Mouse (Mus musculus) cerebellum, postnatal 4 days (tissue): ENCODE measurements around the gene Asic1.
"Not testable (repeated sequence)": the region's sequence is repeated elsewhere in the genome, so short reads cannot be mapped to it uniquely, and the experiment has no call there.

ENCODE experiments used
- DNase-seq, 2 experiments: peaks; one replicate each; pipeline ENCODE4 v3.0.0; 2022; ENCODE audit warnings: low spot score in 2 of 2, mixed read lengths in 1 of 2

Asic1 gene

GRCm38 (mm10) chr15:99701640-99701998 is 31.5 kb downstream of the Asic1 start:
- DNase-seq: not testable (repeated sequence)

GRCm38 (mm10) chr15:99701999-99702900 is 32.1 kb downstream of the Asic1 start, which contains the start of gene Smarcd1:
TSS of gene Smarcd1 (plus strand) at chr15:99702129.
- peak; percentile 96 to 99 for DNase-seq

GRCm38 (mm10) chr15:99703104-99703503 is 32.9 kb downstream of the Asic1 start:
- no peak for DNase-seq

- DNase-seq: no peak
Measured at GRCm38 (mm10) chr15:99703676-99704040, 33.5 kb downstream of the Asic1 start.

- DNase-seq: no peak
Measured at GRCm38 (mm10) chr15:99704041-99704681, 34.0 kb downstream of the Asic1 start.

- DNase-seq: no peak
Measured at GRCm38 (mm10) chr15:99704881-99705280, 34.7 kb downstream of the Asic1 start.

GRCm38 (mm10) chr15:99705440-99706048 is 35.4 kb downstream of the Asic1 start, which contains the start of gene Gm17349:
TSS of gene Gm17349 (minus strand) at chr15:99705490.
- DNase-seq: peak in 1 of 2 experiments; percentile 64

- no peak for DNase-seq
Measured at GRCm38 (mm10) chr15:99708176-99708575, 38.0 kb downstream of the Asic1 start.

GRCm38 (mm10) chr15:99710221-99711190 is 40.3 kb downstream of the Asic1 start:
- DNase-seq: no peak

- no peak for DNase-seq
Measured at GRCm38 (mm10) chr15:99711491-99711890, 41.3 kb downstream of the Asic1 start.

GRCm38 (mm10) chr15:99712666-99713559 is 42.7 kb downstream of the Asic1 start:
- DNase-seq: no peak

- no peak for DNase-seq
Measured at GRCm38 (mm10) chr15:99713569-99713968, 43.4 kb downstream of the Asic1 start.

GRCm38 (mm10) chr15:99714206-99714605 is 44.0 kb downstream of the Asic1 start:
- no peak for DNase-seq

GRCm38 (mm10) chr15:99714858-99715257 is 44.7 kb downstream of the Asic1 start:
- peak; percentile 62 to 81 for DNase-seq

GRCm38 (mm10) chr15:99715361-99715865 is 45.2 kb downstream of the Asic1 start:
- DNase-seq: no peak

- DNase-seq: no peak
Measured at GRCm38 (mm10) chr15:99715982-99716746, 46.0 kb downstream of the Asic1 start.

GRCm38 (mm10) chr15:99716814-99717213 is 46.6 kb downstream of the Asic1 start:
- DNase-seq: no peak

- DNase-seq: no peak
Measured at GRCm38 (mm10) chr15:99717386-99718334, 47.5 kb downstream of the Asic1 start, which contains the start of gene Gpd1. TSS of gene Gpd1 (plus strand) at chr15:99717515.
